Mouse (Mus musculus) forebrain, postnatal 0 days (tissue): Measurements from ENCODE around the gene Fndc3b. TPM values are rescaled to one million over a fixed set of nuclear protein-coding genes. Genes with fewer than 3 reads are reported as not detected.

Experiments
- ATAC-seq: fragments of 200-750 bp; cut with Nextera tagmentation; 2 replicates; pipeline ENCODE4 v1.8.0; 2017; ENCODE audit warnings: mild to moderate bottlenecking, moderate library complexity
- DNase-seq: peaks from one replicate; pipeline ENCODE4 v3.0.0-alpha.2; 2015
- H3K27ac ChIP-seq: fragments of 300-500 bp; sonication (generic); 2 replicates; pipeline ENCODE4 v1.5.1; 2014; ENCODE audit warnings: low read depth, mild to moderate bottlenecking, antibody characterized with exemption, low read length, moderate library complexity, mixed read lengths
- H3K27me3 ChIP-seq: fragments of 300-500 bp; sonication (generic); 2 replicates; pipeline ENCODE4 v1.6.1; 2014; ENCODE audit warnings: mild to moderate bottlenecking, low read length, mixed read lengths; ENCODE audit not compliant: insufficient read depth
- H3K36me3 ChIP-seq: fragments of 300-500 bp; sonication (generic); 2 replicates; pipeline ENCODE4 v1.6.1; 2014; ENCODE audit warnings: mild to moderate bottlenecking, moderate library complexity; ENCODE audit not compliant: insufficient read depth
- H3K4me1 ChIP-seq: fragments of 300-500 bp; sonication (generic); 2 replicates; pipeline ENCODE4 v1.6.1; 2014; ENCODE audit warnings: antibody characterized with exemption; ENCODE audit not compliant: insufficient read depth
- H3K4me2 ChIP-seq: fragments of 300-500 bp; sonication (generic); 2 replicates; pipeline ENCODE4 v1.6.1; 2014; ENCODE audit warnings: low read depth, mild to moderate bottlenecking, moderate library complexity
- H3K4me3 ChIP-seq: fragments of 300-500 bp; sonication (generic); 2 replicates; pipeline ENCODE4 v1.5.1; 2014; ENCODE audit warnings: low read depth, low read length, mixed read lengths
- H3K9ac ChIP-seq: fragments of 300-500 bp; sonication (generic); 2 replicates; pipeline ENCODE4 v1.6.1; 2014; ENCODE audit warnings: mild to moderate bottlenecking
- H3K9me3 ChIP-seq: fragments of 300-500 bp; sonication (generic); 2 replicates; pipeline ENCODE4 v1.6.1; 2016; ENCODE audit warnings: low read length
- CTCF ChIP-seq: sonication (generic); IDR thresholded peaks from 2 replicates; pipeline ENCODE4 v1.5.1; 2016; ENCODE audit warnings: antibody characterized with exemption, control low read depth, low read depth
- WGBS: fragments of 180-500 bp; shearing (Covaris S2); extraction: QIAGEN DNeasy Blood & Tissue Kit; methylation state at CpG from one replicate; pipeline ENCODE4 v1.1.7; 2014; 5-methylcytosine and 5-hydroxymethylcytosine counted together
- polyA plus RNA-seq: library from polyadenylated mRNA; unstranded; fragments of >200 nt; fragmentation: Nextera tagmentation; extraction: Ambion mirVana; gene quantifications from 2 replicates; pipeline ENCODE4 v1.2.1, GENCODE M21; 2015
- total RNA-seq: library from RNA; depleted of rRNA; stranded (reverse); fragments of >200 nt; gene quantifications from 2 replicates; pipeline ENCODE4 v1.2.3, GENCODE M21; 2014

Fndc3b gene
- total and polyA plus RNA-seq, 2 experiments from 2014 or later: 5.7 to 18.3 TPM

- DNase-seq (no peak), ATAC-seq (no peak)
- 94% methylated on average over 1 of the region's 1 CpGs for WGBS
- H3K27ac ChIP-seq: no peak overlapping the region
- H3K4me2 ChIP-seq: no peak overlapping the region
- no peaks in the 10 kb centered on the region for H3K9me3 ChIP-seq
- no peak overlapping the region for H3K4me3 ChIP-seq
- H3K9ac ChIP-seq: no peak overlapping the region
- H3K4me1 ChIP-seq: no peaks in the 10 kb centered on the region
- H3K27me3 ChIP-seq: no peaks in the 10 kb centered on the region
- H3K36me3 ChIP-seq: no peaks in the 10 kb centered on the region; the same call in 1 of the 2 replicates
- peak; percentile 20; the same call in 1 of the 2 replicates for TF ChIP-seq CTCF
These were observed 160.7 kb downstream of the Fndc3b start for GRCm38 (mm10) chr3:27550409-27550808.

GRCm38 (mm10) chr3:27545651-27546050 is 165.5 kb downstream of the Fndc3b start:
- WGBS: 84% methylated on average over 3 of the region's 3 CpGs
- H3K4me3 ChIP-seq: no peak overlapping the region
- H3K27ac ChIP-seq: no peak overlapping the region
- no peak overlapping the region for H3K4me2 ChIP-seq
- no peaks in the 10 kb centered on the region for H3K9me3 ChIP-seq
- no peaks in the 10 kb centered on the region; the same call in 1 of the 2 replicates for H3K36me3 ChIP-seq
- TF ChIP-seq CTCF: no peak
- no peak overlapping the region for H3K9ac ChIP-seq
- H3K27me3 ChIP-seq: no peaks in the 10 kb centered on the region
- DNase-seq (no peak), ATAC-seq (no peak)
- H3K4me1 ChIP-seq: no peaks in the 10 kb centered on the region

- H3K4me1 ChIP-seq: no peaks in the 10 kb centered on the region
- H3K9ac ChIP-seq: no peak overlapping the region
- WGBS: 92% methylated on average over 11 of the region's 11 CpGs
- no peak overlapping the region for H3K4me3 ChIP-seq
- no peaks in the 10 kb centered on the region for H3K27me3 ChIP-seq
- H3K27ac ChIP-seq: no peak overlapping the region
- H3K4me2 ChIP-seq: no peak overlapping the region
- H3K36me3 ChIP-seq: no peaks in the 10 kb centered on the region; the same call in 1 of the 2 replicates
- ATAC-seq: no peak
- no peak for DNase-seq
- no peaks in the 10 kb centered on the region for H3K9me3 ChIP-seq
- TF ChIP-seq CTCF: no peak
These were observed 167.0 kb downstream of the Fndc3b start for GRCm38 (mm10) chr3:27544061-27544460.

- Histone ChIP-seq H3K27me3 (no peaks in the 10 kb centered on the region), H3K9me3 (no peaks in the 10 kb centered on the region), H3K36me3 (no peaks in the 10 kb centered on the region), H3K4me2 (no peak overlapping the region), H3K9ac (no peak overlapping the region), H3K4me3 (no peak overlapping the region), H3K27ac (no peak overlapping the region), H3K4me1 (no peaks in the 10 kb centered on the region)
- ATAC-seq: no peak
- no peak for TF ChIP-seq CTCF
- no peak for DNase-seq
- WGBS: 95% methylated on average over 12 of the region's 12 CpGs
These were observed 169.3 kb downstream of the Fndc3b start for GRCm38 (mm10) chr3:27541841-27542240.

GRCm38 (mm10) chr3:27541181-27541580 is 169.9 kb downstream of the Fndc3b start:
- Histone ChIP-seq H3K9me3 (no peaks in the 10 kb centered on the region), H3K4me2 (no peak overlapping the region), H3K4me3 (no peak overlapping the region), H3K27ac (no peak overlapping the region), H3K9ac (no peak overlapping the region), H3K36me3 (no peaks in the 10 kb centered on the region), H3K27me3 (no peaks in the 10 kb centered on the region), H3K4me1 (no peaks in the 10 kb centered on the region)
- ATAC-seq (no peak), DNase-seq (no peak)
- TF ChIP-seq CTCF: no peak
- 76% methylated on average over 3 of the region's 3 CpGs for WGBS

GRCm38 (mm10) chr3:27534208-27534607 is 176.9 kb downstream of the Fndc3b start:
- H3K27ac ChIP-seq: no peak overlapping the region
- H3K4me3 ChIP-seq: no peak overlapping the region
- H3K4me1 ChIP-seq: no peaks in the 10 kb centered on the region
- DNase-seq (no peak), ATAC-seq (no peak)
- H3K9ac ChIP-seq: no peak overlapping the region
- no peaks in the 10 kb centered on the region for H3K36me3 ChIP-seq
- TF ChIP-seq CTCF: no peak
- 72% methylated on average over 3 of the region's 3 CpGs for whole genome bisulfite sequencing
- H3K27me3 ChIP-seq: no peaks in the 10 kb centered on the region
- H3K9me3 ChIP-seq: no peaks in the 10 kb centered on the region
- H3K4me2 ChIP-seq: no peak overlapping the region

DNA sequence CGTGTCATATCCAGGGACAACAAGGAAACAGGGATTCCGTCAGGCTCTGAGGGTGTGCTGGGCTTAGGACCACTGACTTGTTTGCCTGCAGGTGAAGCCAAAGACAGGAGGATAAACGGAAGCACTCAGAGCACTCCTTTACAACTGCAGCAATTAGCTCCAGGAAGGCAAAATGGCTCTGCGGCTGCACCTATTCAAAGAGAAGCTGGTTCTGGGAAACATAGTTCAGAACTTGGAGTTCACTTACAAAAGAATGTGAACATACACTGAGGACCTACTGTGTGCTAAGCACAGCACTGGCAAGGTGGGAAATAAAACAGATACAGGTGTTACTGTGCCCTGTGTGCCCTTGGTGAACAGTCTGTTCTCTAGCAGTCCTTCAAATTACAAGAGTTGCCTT is 177.4 kb downstream of the Fndc3b start:
- ATAC-seq (no peak), DNase-seq (no peak)
- Histone ChIP-seq H3K9ac (no peak overlapping the region), H3K27me3 (no peaks in the 10 kb centered on the region), H3K27ac (no peak overlapping the region), H3K9me3 (no peaks in the 10 kb centered on the region), H3K36me3 (no peaks in the 10 kb centered on the region), H3K4me2 (no peak overlapping the region), H3K4me1 (no peaks in the 10 kb centered on the region), H3K4me3 (no peak overlapping the region)
- TF ChIP-seq CTCF: no peak
- WGBS: 84% methylated on average over 4 of the region's 4 CpGs

DNA sequence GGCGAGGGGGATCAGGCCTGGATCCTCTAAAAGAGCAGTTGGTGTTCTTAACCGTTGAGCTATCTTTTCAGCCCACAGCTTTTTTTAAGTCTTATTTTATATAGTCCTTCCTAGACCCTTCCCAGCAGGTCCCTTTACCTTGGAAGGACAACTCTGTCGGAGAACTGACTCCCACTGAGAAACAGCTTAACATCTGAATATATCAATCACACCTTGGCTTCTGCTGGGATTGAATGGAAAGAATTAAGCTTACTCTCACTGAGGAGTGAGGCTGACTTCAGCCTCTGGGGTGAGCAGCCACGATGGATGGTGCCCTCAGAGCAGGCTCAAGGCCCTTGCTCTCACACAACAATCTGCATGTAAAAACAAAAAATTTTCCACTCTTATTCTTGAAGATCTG is 179.1 kb downstream of the Fndc3b start:
- no peaks in the 10 kb centered on the region for H3K9me3 ChIP-seq
- no peak overlapping the region for H3K4me3 ChIP-seq
- DNase-seq (no peak), ATAC-seq (no peak)
- H3K9ac ChIP-seq: no peak overlapping the region
- H3K4me2 ChIP-seq: no peak overlapping the region
- H3K27ac ChIP-seq: no peak overlapping the region
- H3K36me3 ChIP-seq: no peaks in the 10 kb centered on the region
- H3K27me3 ChIP-seq: no peaks in the 10 kb centered on the region
- 48% methylated on average over 4 of the region's 4 CpGs for WGBS
- no peak for TF ChIP-seq CTCF
- no peaks in the 10 kb centered on the region for H3K4me1 ChIP-seq
